Mouse (Mus musculus): ENCODE measurements around the gene Slirp. TPM values are rescaled to one million over a fixed set of nuclear protein-coding genes. Genes with fewer than 3 reads are reported as not detected.

Gene Slirp
- polyA plus RNA-seq, 1 experiment from 2014 or later: 175 TPM

DNA sequence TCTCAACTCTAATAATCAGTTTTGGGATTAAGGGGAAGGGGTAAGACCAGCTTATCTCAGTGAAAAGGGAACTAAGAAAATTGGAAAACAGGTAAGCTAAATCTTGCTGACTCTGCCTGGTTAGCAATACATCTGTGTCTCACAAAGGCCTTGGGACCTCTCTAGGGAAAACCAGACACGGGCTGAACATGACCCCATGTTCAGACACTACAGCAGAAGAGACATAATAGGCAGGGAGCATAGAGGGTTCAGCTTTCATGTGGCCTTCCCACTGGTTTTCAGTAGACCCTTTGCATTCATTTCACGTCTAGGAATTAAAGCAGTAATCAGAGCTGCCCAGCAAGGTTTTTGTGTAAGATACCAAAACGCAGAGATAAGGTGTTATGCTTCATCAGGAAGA, 19.2 kb upstream of the Slirp start:
- Histone ChIP-seq H3K4me3 (ENCODE audit: low read depth, low read length) (no peak overlapping the region), H3K36me3 (ENCODE audit: insufficient read depth, low read length) (peaks cover 18% of the 10 kb centered on the region; the same call in 1 of the 2 replicates), H3K9ac (replicated peaks; ENCODE audit: low read depth) (no peak overlapping the region), H3K27ac (ENCODE audit: low read length) (no peak overlapping the region), H3K4me1 (ENCODE audit: insufficient read depth, low read depth, low read length) (no peaks in the 10 kb centered on the region), H3K4me2 (replicated peaks; ENCODE audit: low read depth, low read length) (no peak overlapping the region), H3K9me3 (ENCODE audit: low read length) (no peaks in the 10 kb centered on the region), H3K27me3 (replicated peaks; ENCODE audit: insufficient read depth, low read length) (no peaks in the 10 kb centered on the region)
- TF ChIP-seq CTCF (IDR thresholded peaks at IDR 0.05) (no peak), EP300 (IDR thresholded peaks at IDR 0.05) (no peak)
- WGBS: 36% methylated on average over 3 of the region's 3 CpGs
- no peak for DNase-seq (ENCODE audit: low spot score)
- ATAC-seq: no peak

DNA sequence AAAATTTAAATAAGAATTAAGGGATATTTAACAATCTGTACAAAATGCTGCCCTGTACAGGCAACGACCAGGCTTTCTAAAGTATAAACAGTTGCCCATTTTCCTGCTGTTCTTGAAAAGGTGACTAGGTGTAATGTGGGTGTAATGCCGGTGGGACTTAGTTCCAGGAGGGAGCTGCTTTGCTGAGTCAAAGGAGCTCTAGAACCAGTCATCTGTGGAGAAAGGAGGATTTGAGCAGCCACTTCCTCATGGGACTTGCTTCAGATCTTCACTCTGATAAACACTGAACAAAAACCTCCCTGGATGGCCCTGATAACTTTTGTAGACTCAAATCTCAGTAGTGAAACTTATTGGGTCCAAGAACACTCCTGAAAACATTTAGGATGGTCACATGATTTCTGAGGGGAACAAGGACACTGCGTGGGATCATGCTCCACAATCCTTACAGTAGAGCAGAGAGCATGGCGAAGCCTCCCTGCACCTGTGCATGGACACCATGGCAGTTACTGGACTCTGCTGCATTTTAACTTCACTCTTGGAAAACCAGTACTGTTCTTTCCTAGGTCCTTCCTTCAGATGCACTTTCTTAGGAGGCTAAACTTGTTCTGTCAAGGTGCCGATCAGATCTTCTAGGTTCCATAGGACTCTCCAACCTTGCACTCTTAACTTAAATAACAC, 17.2 kb upstream of the Slirp start:
- Histone ChIP-seq H3K9me3 (ENCODE audit: low read length) (no peaks in the 10 kb centered on the region), H3K4me2 (replicated peaks; ENCODE audit: low read depth, low read length) (no peak overlapping the region), H3K36me3 (ENCODE audit: insufficient read depth, low read length) (peaks cover 34% of the 10 kb centered on the region; the same call in 1 of the 2 replicates), H3K27me3 (replicated peaks; ENCODE audit: insufficient read depth, low read length) (no peaks in the 10 kb centered on the region), H3K9ac (replicated peaks; ENCODE audit: low read depth) (no peak overlapping the region), H3K27ac (ENCODE audit: low read length) (no peak overlapping the region), H3K4me3 (ENCODE audit: low read depth, low read length) (no peak overlapping the region), H3K4me1 (ENCODE audit: insufficient read depth, low read depth, low read length) (no peaks in the 10 kb centered on the region)
- ATAC-seq (no peak), DNase-seq (ENCODE audit: low spot score) (no peak)
- WGBS: 88% methylated on average over 5 of the region's 5 CpGs
- TF ChIP-seq EP300 (IDR thresholded peaks at IDR 0.05) (no peak), CTCF (IDR thresholded peaks at IDR 0.05) (no peak)

DNA sequence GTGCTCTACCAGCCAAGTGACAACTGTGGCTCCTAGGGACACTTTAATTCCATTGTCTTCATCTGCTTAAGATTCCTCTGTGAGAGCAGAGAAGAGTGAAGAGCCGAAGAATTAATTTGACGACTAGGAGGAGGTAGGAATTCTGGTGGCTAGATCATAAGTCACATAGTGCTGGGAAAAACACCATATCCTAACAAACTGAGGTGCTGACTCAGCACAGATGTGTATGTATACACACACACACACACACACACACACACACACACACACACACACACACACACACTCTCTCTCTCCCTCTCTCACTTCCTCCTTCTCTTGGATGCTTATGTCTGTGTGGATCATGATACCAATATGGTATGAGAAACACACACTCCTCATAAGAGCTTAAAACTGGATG, 15.4 kb upstream of the Slirp start:
- H3K9ac ChIP-seq (replicated peaks; ENCODE audit: low read depth): no peak overlapping the region
- 78% methylated on average over 2 of the region's 2 CpGs for WGBS
- H3K36me3 ChIP-seq (ENCODE audit: insufficient read depth, low read length): peaks cover 51% of the 10 kb centered on the region; the same call in 1 of the 2 replicates
- no peak for DNase-seq (ENCODE audit: low spot score)
- no peak overlapping the region for H3K4me2 ChIP-seq (replicated peaks; ENCODE audit: low read depth, low read length)
- no peaks in the 10 kb centered on the region for H3K9me3 ChIP-seq (ENCODE audit: low read length)
- no peaks in the 10 kb centered on the region for H3K4me1 ChIP-seq (ENCODE audit: insufficient read depth, low read depth, low read length)
- no peak overlapping the region for H3K4me3 ChIP-seq (ENCODE audit: low read depth, low read length)
- no peak for ATAC-seq
- no peak for TF ChIP-seq CTCF (IDR thresholded peaks at IDR 0.05)
- no peak for TF ChIP-seq EP300 (IDR thresholded peaks at IDR 0.05)
- H3K27ac ChIP-seq (ENCODE audit: low read length): no peak overlapping the region
- H3K27me3 ChIP-seq (replicated peaks; ENCODE audit: insufficient read depth, low read length): no peaks in the 10 kb centered on the region

DNA sequence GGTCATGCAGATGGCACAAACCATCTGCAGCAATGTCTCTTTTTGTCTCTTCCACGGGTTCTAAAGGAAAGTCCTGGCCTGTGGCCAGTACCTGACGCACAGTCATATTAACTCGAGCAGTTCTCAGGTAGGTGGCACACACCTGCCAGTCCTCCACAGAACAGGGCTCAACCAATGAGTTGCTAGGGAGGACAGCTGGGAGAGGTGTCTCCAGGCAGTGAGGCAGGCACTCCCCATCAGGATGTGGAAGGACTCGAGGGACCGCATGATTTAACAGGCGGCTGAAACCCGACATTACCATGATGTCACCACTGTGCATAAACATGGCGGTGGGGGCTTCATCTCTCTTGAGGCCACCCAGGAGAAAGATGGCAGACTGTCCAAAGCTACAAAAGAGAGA, 14.8 kb upstream of the Slirp start:
- H3K36me3 ChIP-seq (ENCODE audit: insufficient read depth, low read length): peaks cover 57% of the 10 kb centered on the region; the same call in 1 of the 2 replicates
- ATAC-seq (no peak), DNase-seq (ENCODE audit: low spot score) (no peak)
- H3K9me3 ChIP-seq (ENCODE audit: low read length): no peaks in the 10 kb centered on the region
- 78% methylated on average over 8 of the region's 8 CpGs for WGBS
- TF ChIP-seq EP300 (IDR thresholded peaks at IDR 0.05) (no peak), CTCF (IDR thresholded peaks at IDR 0.05) (no peak)
- H3K27ac ChIP-seq (ENCODE audit: low read length): no peak overlapping the region
- no peaks in the 10 kb centered on the region for H3K4me1 ChIP-seq (ENCODE audit: insufficient read depth, low read depth, low read length)
- no peak overlapping the region for H3K9ac ChIP-seq (replicated peaks; ENCODE audit: low read depth)
- no peak overlapping the region for H3K4me3 ChIP-seq (ENCODE audit: low read depth, low read length)
- no peak overlapping the region for H3K4me2 ChIP-seq (replicated peaks; ENCODE audit: low read depth, low read length)
- no peaks in the 10 kb centered on the region for H3K27me3 ChIP-seq (replicated peaks; ENCODE audit: insufficient read depth, low read length)

DNA sequence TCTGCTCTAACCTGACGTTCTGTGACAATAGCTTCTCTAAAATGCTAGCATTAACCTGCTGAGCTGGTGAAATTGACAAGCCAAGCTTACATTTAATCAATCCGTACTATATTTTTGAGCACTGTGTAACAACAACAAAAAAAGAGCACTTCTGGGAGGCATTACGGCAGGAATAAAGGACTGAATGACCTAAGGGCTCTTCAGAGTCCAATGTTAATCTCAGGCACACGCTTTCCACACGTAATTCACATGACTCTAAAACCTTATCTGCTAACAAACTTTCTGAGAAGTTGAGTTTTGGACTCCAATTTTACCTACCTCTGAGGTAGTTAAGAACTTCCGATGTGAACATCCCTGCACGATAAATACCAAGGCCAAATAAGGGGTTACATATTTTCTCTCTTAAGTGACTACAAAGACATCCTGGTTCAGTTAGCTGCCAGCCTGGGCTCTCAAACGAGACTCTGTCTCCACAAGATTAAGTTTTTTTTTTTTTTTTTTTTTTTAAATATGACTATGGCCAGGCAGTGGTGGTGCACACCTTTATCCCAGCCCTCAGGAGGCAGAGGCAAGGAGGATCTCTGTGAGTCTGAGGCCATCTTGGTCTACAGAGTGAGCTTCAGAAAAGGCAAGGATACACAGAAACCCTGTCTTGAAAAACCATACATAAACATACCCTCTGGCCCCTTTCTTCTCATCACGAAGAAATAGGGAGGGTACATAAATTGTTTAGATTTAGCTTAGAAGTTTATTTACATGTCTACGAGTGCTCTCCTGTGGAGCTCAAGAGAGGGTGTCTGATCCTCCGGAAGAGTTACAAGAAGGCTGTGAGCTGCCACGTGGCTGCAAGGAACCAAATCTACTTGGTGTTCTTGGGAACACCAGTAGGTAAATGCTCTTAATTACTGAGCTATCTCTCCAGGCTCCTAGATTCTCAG, 1.2 kb upstream of the Slirp start:
- Histone ChIP-seq H3K4me2 (replicated peaks; ENCODE audit: low read depth, low read length) (peak overlapping the region; percentile 70), H3K27ac (ENCODE audit: low read length) (0 out of 2 replicates have a peak overlapping the region, but pooled peaks have one; percentile 1), H3K4me3 (ENCODE audit: low read depth, low read length) (peak overlapping the region; percentile 96), H3K9me3 (ENCODE audit: low read length) (no peaks in the 10 kb centered on the region), H3K36me3 (ENCODE audit: insufficient read depth, low read length) (0 out of 2 replicates have a peak, but pooled peaks cover 13% of the 10 kb centered on the region), H3K27me3 (replicated peaks; ENCODE audit: insufficient read depth, low read length) (no peaks in the 10 kb centered on the region), H3K4me1 (ENCODE audit: insufficient read depth, low read depth, low read length) (peaks cover 7% of the 10 kb centered on the region), H3K9ac (replicated peaks; ENCODE audit: low read depth) (peak overlapping the region; percentile 68)
- 7% methylated on average over 12 of the region's 12 CpGs for WGBS
- ATAC-seq (no peak), DNase-seq (ENCODE audit: low spot score) (peak; percentile 14)
- TF ChIP-seq EP300 (IDR thresholded peaks at IDR 0.05): no peak
- TF ChIP-seq CTCF (IDR thresholded peaks at IDR 0.05): no peak

DNA sequence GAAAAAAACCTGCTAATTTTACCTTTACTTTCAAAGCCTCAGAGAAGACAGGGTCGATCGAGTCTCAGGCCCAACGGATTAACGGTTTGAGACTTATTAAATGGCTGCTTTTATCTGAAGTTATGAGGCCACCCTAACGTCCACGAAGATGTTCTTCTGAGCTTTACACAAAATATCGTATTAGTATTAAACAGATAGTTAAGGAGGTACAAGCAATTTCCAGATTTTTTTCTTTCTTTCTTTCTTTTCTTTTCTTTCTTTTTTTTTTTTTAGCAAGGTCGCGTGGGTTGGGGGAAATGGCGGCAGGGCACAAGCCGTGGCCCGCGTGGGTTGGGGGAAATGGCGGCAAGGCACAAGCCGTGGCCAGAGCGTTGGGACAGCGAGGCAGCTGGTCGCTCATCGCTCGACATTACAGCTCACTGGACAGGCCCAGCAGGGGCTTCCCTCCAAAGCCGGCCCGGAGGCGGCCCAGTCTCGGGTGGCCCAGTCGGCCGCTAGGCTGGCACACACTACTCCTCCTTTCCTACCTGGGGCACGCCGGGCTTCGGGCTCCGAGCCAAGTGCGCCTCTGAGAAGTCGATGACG, 489 bp upstream of the Slirp start:
- no peaks in the 10 kb centered on the region for H3K27me3 ChIP-seq (replicated peaks; ENCODE audit: insufficient read depth, low read length)
- peak overlapping the region; percentile 96 for H3K4me3 ChIP-seq (ENCODE audit: low read depth, low read length)
- ATAC-seq (peak; percentile 80), DNase-seq (ENCODE audit: low spot score) (no peak)
- H3K4me2 ChIP-seq (replicated peaks; ENCODE audit: low read depth, low read length): peak overlapping the region; percentile 70
- no peaks in the 10 kb centered on the region for H3K9me3 ChIP-seq (ENCODE audit: low read length)
- peak overlapping the region; percentile 81 for H3K27ac ChIP-seq (ENCODE audit: low read length)
- WGBS: 2% methylated on average over 33 of the region's 33 CpGs
- TF ChIP-seq EP300 (IDR thresholded peaks at IDR 0.05) (no peak), CTCF (IDR thresholded peaks at IDR 0.05) (no peak)
- H3K4me1 ChIP-seq (ENCODE audit: insufficient read depth, low read depth, low read length): peaks cover 7% of the 10 kb centered on the region
- 0 out of 2 replicates have a peak, but pooled peaks cover 13% of the 10 kb centered on the region for H3K36me3 ChIP-seq (ENCODE audit: insufficient read depth, low read length)
- H3K9ac ChIP-seq (replicated peaks; ENCODE audit: low read depth): peak overlapping the region; percentile 68

Measured in lung, postnatal 0 days (tissue).